Mouse (Mus musculus) cerebellum, adult 11-12 months (tissue): ENCODE measurements around the gene Erich3.

Source experiments
- DNase-seq: peaks from one replicate; pipeline ENCODE4 v3.0.0; 2022

The Erich3 gene

DNA sequence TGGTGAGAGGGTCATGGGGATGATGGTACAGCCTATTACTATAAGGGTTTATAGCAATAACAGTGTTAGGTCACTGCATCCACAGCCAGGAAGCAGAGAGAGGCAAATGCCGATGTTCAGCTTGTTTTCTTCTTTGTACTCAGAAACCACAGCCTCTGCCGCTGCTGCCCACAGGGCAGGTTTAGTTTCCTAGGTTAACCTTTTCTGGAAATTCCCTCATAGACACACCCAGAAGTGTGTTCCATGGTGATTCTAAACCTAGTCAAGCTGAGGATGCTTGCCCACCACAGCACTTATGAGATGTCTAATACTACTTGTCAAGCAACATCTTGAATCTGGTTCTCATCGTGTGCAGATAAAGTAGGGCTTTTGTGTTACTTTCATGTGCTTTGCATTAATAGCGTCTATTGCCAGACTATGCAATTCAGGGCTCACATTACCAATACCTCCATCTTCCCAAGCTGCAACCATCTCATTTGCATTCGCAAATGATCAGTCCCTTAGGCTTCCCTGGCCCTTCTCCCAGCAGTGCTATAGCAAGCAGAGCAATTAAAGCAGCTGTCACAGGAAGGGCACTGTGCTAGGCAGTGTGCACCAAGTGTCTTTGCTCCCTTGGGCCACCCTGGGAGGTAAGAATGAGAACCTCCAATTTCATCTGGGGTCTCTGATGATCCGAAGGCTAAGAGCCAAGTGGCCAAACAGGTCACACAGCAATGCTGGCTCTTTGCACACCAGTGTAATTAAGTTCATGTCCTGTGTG is 115.4 kb downstream of the Erich3 start:
- DNase-seq = no peak

GRCm38 (mm10) chr3:154786354-154786753 is 122.7 kb downstream of the Erich3 start:
- no peak for DNase-seq

GRCm38 (mm10) chr3:154787611-154788010 is 124.0 kb downstream of the Erich3 start:
- no peak for DNase-seq

GRCm38 (mm10) chr3:154793571-154793970 is 129.9 kb downstream of the Erich3 start:
- DNase-seq = no peak

DNA sequence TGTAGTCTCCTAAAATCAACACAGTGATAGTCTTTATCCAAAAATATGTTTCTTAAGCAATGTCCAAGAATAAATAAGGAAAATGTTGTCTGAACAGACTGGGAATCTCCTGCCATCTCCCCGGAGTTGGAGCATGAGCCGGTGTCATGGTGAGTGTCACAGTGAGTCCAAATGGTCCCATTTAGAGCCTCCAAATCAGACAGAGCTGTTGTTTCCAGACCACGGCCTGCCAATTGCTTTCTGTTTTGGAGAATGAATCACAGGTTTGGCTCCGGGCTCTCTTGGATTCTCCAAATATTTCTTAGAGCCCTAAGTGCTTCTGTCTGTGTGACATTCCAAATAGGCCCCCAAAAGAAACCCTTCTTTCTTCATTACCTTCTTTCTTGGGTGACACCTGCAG is 135.1 kb downstream of the Erich3 start:
- DNase-seq = no peak

DNA sequence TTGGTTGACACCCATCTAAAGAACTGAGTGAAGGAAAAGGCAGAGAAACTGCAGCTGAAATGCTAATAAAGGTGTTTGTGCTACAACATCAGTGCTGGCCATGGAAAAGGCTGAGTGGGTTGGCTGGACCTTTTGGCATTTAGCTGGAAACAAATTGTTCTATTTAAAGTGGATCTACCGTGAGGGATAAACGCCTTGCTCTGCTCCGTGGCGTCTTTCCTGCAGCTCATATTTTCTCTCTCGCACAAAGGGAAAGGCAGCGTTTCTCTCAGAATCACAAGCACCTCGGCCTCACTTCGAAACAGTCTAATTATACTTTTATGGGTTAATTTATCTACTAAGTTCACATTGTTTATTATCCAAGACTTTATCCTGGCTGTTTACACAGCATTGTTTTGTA is 136.8 kb downstream of the Erich3 start:
- no peak for DNase-seq

- DNase-seq = no peak
Observed at GRCm38 (mm10) chr3:154800888-154801429, 137.3 kb downstream of the Erich3 start.

- no peak for DNase-seq
Observed at GRCm38 (mm10) chr3:154806626-154807025, 143.0 kb downstream of the Erich3 start.

GRCm38 (mm10) chr3:154810273-154810870 is 146.7 kb downstream of the Erich3 start:
- DNase-seq = no peak

GRCm38 (mm10) chr3:154811281-154811680 is 147.6 kb downstream of the Erich3 start:
- DNase-seq = no peak

GRCm38 (mm10) chr3:154811833-154812232 is 148.2 kb downstream of the Erich3 start:
- DNase-seq = no peak

- no peak for DNase-seq
Observed at GRCm38 (mm10) chr3:154812893-154813292, 149.2 kb downstream of the Erich3 start.

- no peak for DNase-seq
Observed at GRCm38 (mm10) chr3:154815606-154816005, 151.9 kb downstream of the Erich3 start.

DNA sequence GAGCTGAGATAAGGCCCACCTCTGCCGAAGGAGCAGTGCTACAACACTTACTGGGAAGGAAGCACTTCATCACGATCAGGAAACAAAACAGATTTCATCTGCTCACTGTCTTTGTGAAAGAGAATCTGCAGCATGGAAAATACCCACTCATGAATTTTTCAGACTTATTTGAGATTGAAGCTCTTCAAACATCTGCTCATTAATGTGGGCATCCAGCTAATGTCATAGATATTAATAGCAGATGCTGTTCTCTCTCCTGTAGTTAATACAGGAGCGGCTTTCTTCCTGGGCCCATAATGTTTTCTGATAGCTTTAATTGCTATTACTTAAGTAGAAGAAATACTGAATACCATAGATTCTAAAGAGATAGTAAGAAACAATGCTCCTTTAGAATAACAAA is 152.6 kb downstream of the Erich3 start:
- no peak for DNase-seq

- DNase-seq = no peak
Observed at GRCm38 (mm10) chr3:154816801-154817625, 153.4 kb downstream of the Erich3 start.
